Mouse (Mus musculus) liver, embryonic 14.5 days (tissue): Measurements from ENCODE around the gene Gm2310. TPM values are rescaled to one million over a fixed set of nuclear protein-coding genes. Genes with fewer than 3 reads are reported as not detected.

Experiments
- ATAC-seq: fragments of 200-750 bp; cut with Nextera tagmentation; 2 replicates; pipeline ENCODE4 v1.8.0; 2017; ENCODE audit warnings: moderate number of reproducible peaks, mild to moderate bottlenecking, moderate library complexity; ENCODE audit not compliant: insufficient read depth
- DNase-seq, 3 experiments: peaks; one replicate each; pipeline ENCODE4 v3.0.0-alpha.2; 2012 to 2013; ENCODE audit warnings: low read depth in 3 of 3, low spot score in 3 of 3
- H3K27ac ChIP-seq: fragments of 300-500 bp; sonication (generic); 2 replicates; pipeline ENCODE4 v1.5.1; 2014; ENCODE audit warnings: moderate library complexity, mild to moderate bottlenecking, control low read depth, inconsistent platforms
- H3K27me3 ChIP-seq: fragments of 300-500 bp; sonication (generic); 2 replicates; pipeline ENCODE4 v1.6.1; 2014; ENCODE audit warnings: mild to moderate bottlenecking, low read length, moderate library complexity; ENCODE audit not compliant: control insufficient read depth, insufficient read depth
- H3K36me3 ChIP-seq: fragments of 300-500 bp; sonication (generic); replicated peaks from 2 replicates; pipeline ENCODE4 v1.6.1; 2014; ENCODE audit warnings: low read depth; ENCODE audit not compliant: control insufficient read depth, insufficient read depth
- H3K4me1 ChIP-seq, 2 experiments: fragments of 200-500 bp in 1 of 2; fragments of 300-500 bp in 1 of 2; sonication (generic) in 1 of 2; replicated peaks; 2 replicates each; pipeline ENCODE4 v1.6.1; 2012 to 2014; ENCODE audit warnings: antibody characterized with exemption in 1 of 2, inconsistent platforms in 1 of 2, low read length in 1 of 2; ENCODE audit not compliant: control insufficient read depth in 2 of 2, insufficient read depth in 2 of 2
- H3K4me2 ChIP-seq: fragments of 300-500 bp; sonication (generic); 2 replicates; pipeline ENCODE4 v1.6.1; 2014; ENCODE audit warnings: low read depth, mild to moderate bottlenecking, control low read depth, moderate library complexity
- H3K4me3 ChIP-seq, 2 experiments: fragments of 200-500 bp in 1 of 2; fragments of 300-500 bp in 1 of 2; sonication (generic) in 1 of 2; 2 replicates each; pipeline ENCODE4 v1.5.1; 2012 to 2014; ENCODE audit warnings: low read depth in 2 of 2, low read length in 2 of 2, mild to moderate bottlenecking in 2 of 2, control low read depth in 1 of 2, inconsistent platforms in 1 of 2, moderate library complexity in 1 of 2; ENCODE audit not compliant: insufficient read depth in 1 of 2
- H3K9ac ChIP-seq: fragments of 300-500 bp; sonication (generic); replicated peaks from 2 replicates; pipeline ENCODE4 v1.6.1; 2014; ENCODE audit warnings: mild to moderate bottlenecking, control low read depth, moderate library complexity
- H3K9me3 ChIP-seq: fragments of 300-500 bp; sonication (generic); 2 replicates; pipeline ENCODE4 v1.6.1; 2016; ENCODE audit warnings: low read length, mixed read lengths; ENCODE audit not compliant: control insufficient read depth
- CTCF ChIP-seq: IDR thresholded peaks from 2 replicates; pipeline ENCODE4 v1.5.1; 2016; ENCODE audit warnings: antibody characterized with exemption, low read depth, control low read depth
- EP300 ChIP-seq: IDR thresholded peaks from 2 replicates; pipeline ENCODE4 v1.6.1; 2016; ENCODE audit warnings: antibody characterized with exemption, low read depth
- WGBS: fragments of 180-500 bp; shearing (Covaris S2); extraction: QIAGEN DNeasy Blood & Tissue Kit; methylation state at CpG from one replicate; pipeline ENCODE4 v1.1.7; 2014; ENCODE audit not compliant: insufficient replicate concordance; 5-methylcytosine and 5-hydroxymethylcytosine counted together
- polyA plus RNA-seq, 2 experiments: library from polyadenylated mRNA; depleted of rRNA in 1 of 2; stranded (reverse) in 1 of 2; unstranded in 1 of 2; fragments of >200 nt; fragmentation: Nextera tagmentation in 1 of 2; extraction: Ambion mirVana in 1 of 2; gene quantifications; 2 replicates each; pipeline versions ENCODE4 v1.2.1 to v1.2.3; 2012 to 2014

Gene Gm2310
- polyA plus RNA-seq, 2 experiments, result not detected

DNA sequence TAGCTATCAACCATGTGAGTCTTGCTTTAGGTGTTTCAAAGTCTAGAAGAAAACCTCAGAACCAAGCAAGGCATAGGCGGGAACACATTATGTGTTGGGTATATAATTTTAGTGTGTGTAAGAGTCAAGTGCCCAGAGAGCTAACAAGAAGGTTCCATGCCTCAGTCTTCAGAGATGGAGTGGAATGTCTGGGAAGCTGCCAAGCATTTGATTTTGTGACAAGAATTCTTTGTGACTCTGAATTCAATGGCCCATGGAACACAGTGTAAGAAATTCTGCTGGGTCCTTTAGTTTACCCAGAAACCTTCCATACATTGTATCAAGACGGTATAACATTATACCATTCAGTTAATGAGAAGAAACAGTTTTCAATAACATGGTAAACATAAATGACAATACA, 17.3 kb downstream of the Gm2310 start:
- TF ChIP-seq EP300, result no peak
- ATAC-seq (no peak), DNase-seq (no peak)
- Histone ChIP-seq H3K4me3 (no peak overlapping the region), H3K4me2 (no peak overlapping the region), H3K27ac (no peak overlapping the region), H3K9me3 (no peaks in the 10 kb centered on the region), H3K27me3 (no peaks in the 10 kb centered on the region), H3K9ac (no peak overlapping the region), H3K36me3 (no peaks in the 10 kb centered on the region), H3K4me1 (no peaks in the 10 kb centered on the region)
- 65% methylated on average over 2 of the region's 2 CpGs for WGBS

DNA sequence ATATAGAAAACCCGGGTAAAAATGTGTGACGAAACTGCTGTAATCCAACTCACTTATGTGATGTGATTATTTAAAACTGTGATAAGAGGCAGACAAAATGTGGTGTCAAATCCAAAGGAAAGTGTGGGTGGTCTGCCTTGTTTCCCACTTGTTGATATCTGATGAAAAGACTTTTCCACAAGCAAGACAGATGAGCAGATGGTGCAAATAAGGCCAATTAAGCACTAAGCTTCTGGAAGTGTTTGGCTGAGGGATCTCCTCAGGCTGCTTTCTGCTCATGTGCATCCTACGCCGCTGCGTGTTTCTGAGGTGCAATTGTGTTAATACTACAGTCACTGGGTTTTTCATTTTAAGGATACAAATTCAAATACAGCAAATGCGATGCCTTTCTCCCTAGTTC, 34.5 kb downstream of the Gm2310 start:
- no peak for TF ChIP-seq EP300
- no peak for TF ChIP-seq CTCF
- Histone ChIP-seq H3K4me1 (no peaks in the 10 kb centered on the region), H3K4me3 (no peak overlapping the region), H3K9ac (no peak overlapping the region), H3K4me2 (no peak overlapping the region), H3K36me3 (no peaks in the 10 kb centered on the region), H3K27ac (no peak overlapping the region), H3K9me3 (no peaks in the 10 kb centered on the region), H3K27me3 (no peaks in the 10 kb centered on the region)
- WGBS, result 70% methylated on average over 6 of the region's 6 CpGs
- ATAC-seq (no peak), DNase-seq (no peak)

DNA sequence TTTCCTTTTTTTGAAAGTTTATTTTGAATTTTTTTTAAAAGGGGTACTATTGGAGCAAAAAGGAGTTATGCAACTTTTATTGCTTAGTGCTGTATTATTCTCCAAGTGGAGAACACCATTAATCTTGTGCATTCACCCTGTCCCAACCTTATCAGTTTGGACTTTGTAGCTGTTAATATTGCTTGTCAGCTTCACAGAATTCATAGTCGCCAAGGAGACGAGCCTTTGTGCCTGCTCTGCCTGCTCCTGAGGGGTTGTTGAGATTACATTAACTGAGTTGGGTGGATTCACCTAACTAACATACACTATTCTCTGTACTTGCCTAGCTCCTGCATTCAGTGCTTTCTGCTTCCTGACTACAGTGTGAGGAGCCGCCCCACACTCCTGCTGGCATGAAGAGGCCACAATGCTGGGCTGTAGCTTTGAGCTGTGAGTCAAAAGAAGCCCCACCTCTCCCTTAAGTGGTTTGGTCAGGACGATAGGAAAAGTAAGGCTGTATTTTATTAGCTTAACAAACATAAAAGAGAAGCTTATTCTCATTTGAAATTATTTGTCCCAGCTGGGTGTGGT, 50.7 kb downstream of the Gm2310 start:
- ATAC-seq (no peak), DNase-seq (no peak)
- Histone ChIP-seq H3K4me3 (no peak overlapping the region), H3K36me3 (no peaks in the 10 kb centered on the region), H3K4me2 (no peak overlapping the region), H3K27me3 (no peaks in the 10 kb centered on the region), H3K27ac (no peak overlapping the region), H3K4me1 (0 out of 4 replicates have a peak, but pooled peaks cover 0 to 1% of the 10 kb centered on the region in 2 experiments), H3K9ac (no peak overlapping the region), H3K9me3 (no peaks in the 10 kb centered on the region)
- TF ChIP-seq CTCF, result no peak
- TF ChIP-seq EP300, result no peak
- 42% methylated on average over 4 of the region's 4 CpGs for WGBS

Other genes with a start within 250 kb of the Gm2310 start
- 3.5 and 5.7 TPM in 2 replicates for gene Nipbl, start 75.5 kb downstream of the Gm2310 start, polyA plus RNA-seq (2012; rRNA removed)
- gene Nipbl, start 75.5 kb downstream of the Gm2310 start, polyA plus RNA-seq (2014; fragmentation: Nextera tagmentation; extraction: Ambion mirVana), result 6.7 and 6.9 TPM in 2 replicates
- gene Slc1a3, start 190.8 kb upstream of the Gm2310 start, polyA plus RNA-seq (2012; rRNA removed), result 0.27 and 0.40 TPM in 2 replicates
- gene Slc1a3, start 190.8 kb upstream of the Gm2310 start, polyA plus RNA-seq (2014; fragmentation: Nextera tagmentation; extraction: Ambion mirVana), result 0.39 and 0.51 TPM in 2 replicates